Mouse (Mus musculus) forebrain, embryonic 11.5 days (tissue): ENCODE results near the gene Mef2d. TPM values are rescaled to one million over a fixed set of nuclear protein-coding genes. Genes with fewer than 3 reads are reported as not detected.

ENCODE experiments used
- ATAC-seq: fragments of 200-750 bp; cut with Nextera tagmentation; replicated peaks from 2 replicates; pipeline ENCODE4 v1.8.0; 2017; ENCODE audit warnings: moderate TSS enrichment; ENCODE audit not compliant: low FRiP score
- DNase-seq: peaks from one replicate; pipeline ENCODE4 v3.0.0-alpha.2; 2017; ENCODE audit warnings: low spot score
- H3K27ac ChIP-seq: fragments of 300-500 bp; sonication (generic); 2 replicates; pipeline ENCODE4 v1.5.1; 2014; ENCODE audit warnings: low read depth, low read length
- H3K27me3 ChIP-seq: fragments of 300-500 bp; sonication (generic); 2 replicates; pipeline ENCODE4 v1.6.1; 2014; ENCODE audit warnings: mild to moderate bottlenecking, low read length, mixed read lengths; ENCODE audit not compliant: control insufficient read depth, insufficient read depth
- H3K36me3 ChIP-seq: fragments of 300-500 bp; sonication (generic); 2 replicates; pipeline ENCODE4 v1.6.1; 2014; ENCODE audit warnings: mild to moderate bottlenecking, low read length, moderate library complexity, mixed read lengths; ENCODE audit not compliant: control insufficient read depth, insufficient read depth
- H3K4me1 ChIP-seq: fragments of 300-500 bp; sonication (generic); replicated peaks from 2 replicates; pipeline ENCODE4 v1.6.1; 2014; ENCODE audit warnings: low read length, mixed read lengths; ENCODE audit not compliant: control insufficient read depth, insufficient read depth
- H3K4me2 ChIP-seq: fragments of 300-500 bp; sonication (generic); 2 replicates; pipeline ENCODE4 v1.6.1; 2014; ENCODE audit warnings: low read depth, mild to moderate bottlenecking, low read length, moderate library complexity, mixed read lengths; ENCODE audit not compliant: severe bottlenecking
- H3K4me3 ChIP-seq: fragments of 300-500 bp; sonication (generic); 2 replicates; pipeline ENCODE4 v1.5.1; 2014; ENCODE audit warnings: low read depth, low read length
- H3K9ac ChIP-seq: fragments of 300-500 bp; sonication (generic); 2 replicates; pipeline ENCODE4 v1.6.1; 2014; ENCODE audit warnings: low read length
- H3K9me3 ChIP-seq: fragments of 300-500 bp; sonication (generic); 2 replicates; pipeline ENCODE4 v1.6.1; 2016; ENCODE audit warnings: low read length, mixed read lengths; ENCODE audit not compliant: control insufficient read depth
- WGBS: fragments of 180-500 bp; shearing (Covaris S2); extraction: QIAGEN DNeasy Blood & Tissue Kit; methylation state at CpG from one replicate; pipeline ENCODE4 v1.1.7; 2014; 5-methylcytosine and 5-hydroxymethylcytosine counted together
- polyA plus RNA-seq: library from polyadenylated mRNA; unstranded; fragments of >200 nt; fragmentation: Nextera tagmentation; extraction: Ambion mirVana; gene quantifications from 2 replicates; pipeline ENCODE4 v1.2.1, GENCODE M21; 2014

Gene Mef2d
- polyA plus RNA-seq, 1 experiment from 2014 or later: 19.7 TPM

- WGBS: 55% methylated on average over 4 of the region's 4 CpGs
- Histone ChIP-seq H3K9me3 (no peaks in the 10 kb centered on the region), H3K4me2 (peak overlapping the region; percentile 11; the same call in 1 of the 2 replicates), H3K4me1 (peaks cover 52% of the 10 kb centered on the region), H3K27ac (peak overlapping the region; percentile 46; the same call in 1 of the 2 replicates), H3K27me3 (peaks cover 10% of the 10 kb centered on the region), H3K4me3 (0 out of 2 replicates have a peak overlapping the region, but pooled peaks have one; percentile 2), H3K36me3 (no peaks in the 10 kb centered on the region), H3K9ac (peak overlapping the region; percentile 23; the same call in 1 of the 2 replicates)
- no peak for DNase-seq
- no peak for ATAC-seq
Observed at GRCm38 (mm10) chr3:88145411-88145782, 3.2 kb downstream of the Mef2d start.

- H3K27ac ChIP-seq: no peak overlapping the region
- peaks cover 5% of the 10 kb centered on the region for H3K27me3 ChIP-seq
- H3K4me2 ChIP-seq: no peak overlapping the region
- WGBS: 67% methylated on average over 5 of the region's 5 CpGs
- H3K9ac ChIP-seq: peak overlapping the region; percentile 23; the same call in 1 of the 2 replicates
- ATAC-seq (no peak), DNase-seq (no peak)
- H3K4me1 ChIP-seq: peaks cover 55% of the 10 kb centered on the region
- no peaks in the 10 kb centered on the region for H3K9me3 ChIP-seq
- H3K4me3 ChIP-seq: no peak overlapping the region
- H3K36me3 ChIP-seq: no peaks in the 10 kb centered on the region
Observed at GRCm38 (mm10) chr3:88145952-88146351, 3.8 kb downstream of the Mef2d start.

- Histone ChIP-seq H3K27ac (no peak overlapping the region), H3K4me1 (peaks cover 57% of the 10 kb centered on the region), H3K9me3 (no peaks in the 10 kb centered on the region), H3K4me3 (no peak overlapping the region), H3K9ac (peak overlapping the region; percentile 8; the same call in 1 of the 2 replicates), H3K36me3 (no peaks in the 10 kb centered on the region), H3K27me3 (no peaks in the 10 kb centered on the region), H3K4me2 (no peak overlapping the region)
- WGBS: 42% methylated on average over 5 of the region's 5 CpGs
- no peak for ATAC-seq
- no peak for DNase-seq
Observed at GRCm38 (mm10) chr3:88146376-88147112, 4.4 kb downstream of the Mef2d start.

DNA sequence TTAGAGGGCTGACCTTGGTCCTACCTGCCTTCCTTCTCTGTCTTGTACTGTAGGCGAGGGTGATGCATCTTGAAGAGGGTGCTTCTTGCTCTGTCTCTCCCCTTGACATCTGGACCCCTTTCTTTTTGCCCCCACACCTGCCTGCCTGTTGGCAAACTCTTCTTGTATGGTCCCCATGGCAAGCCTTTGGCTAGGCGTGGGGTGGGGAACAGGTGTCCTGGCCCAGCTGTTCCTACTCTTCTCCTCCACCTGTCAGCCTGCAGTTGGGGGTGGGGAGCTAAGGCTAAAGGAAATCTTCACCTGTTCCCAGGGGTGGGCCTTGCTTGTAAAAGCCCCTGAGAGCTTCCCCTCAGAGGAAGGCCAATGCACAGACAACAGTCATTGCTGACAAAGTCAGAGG, 5.3 kb downstream of the Mef2d start:
- no peak overlapping the region for H3K4me3 ChIP-seq
- no peaks in the 10 kb centered on the region for H3K9me3 ChIP-seq
- 67% methylated on average over 2 of the region's 2 CpGs for WGBS
- ATAC-seq: no peak
- H3K4me1 ChIP-seq: peaks cover 63% of the 10 kb centered on the region
- H3K27me3 ChIP-seq: no peaks in the 10 kb centered on the region
- DNase-seq: no peak
- no peak overlapping the region for H3K4me2 ChIP-seq
- no peaks in the 10 kb centered on the region for H3K36me3 ChIP-seq
- H3K9ac ChIP-seq: no peak overlapping the region
- no peak overlapping the region for H3K27ac ChIP-seq

GRCm38 (mm10) chr3:88147866-88148265, 5.7 kb downstream of the Mef2d start:
- Histone ChIP-seq H3K27ac (no peak overlapping the region), H3K9me3 (no peaks in the 10 kb centered on the region), H3K9ac (no peak overlapping the region), H3K4me3 (no peak overlapping the region), H3K36me3 (no peaks in the 10 kb centered on the region), H3K4me2 (no peak overlapping the region), H3K4me1 (peaks cover 62% of the 10 kb centered on the region), H3K27me3 (no peaks in the 10 kb centered on the region)
- ATAC-seq (no peak), DNase-seq (no peak)
- 62% methylated on average over 1 of the region's 1 CpGs for WGBS

DNA sequence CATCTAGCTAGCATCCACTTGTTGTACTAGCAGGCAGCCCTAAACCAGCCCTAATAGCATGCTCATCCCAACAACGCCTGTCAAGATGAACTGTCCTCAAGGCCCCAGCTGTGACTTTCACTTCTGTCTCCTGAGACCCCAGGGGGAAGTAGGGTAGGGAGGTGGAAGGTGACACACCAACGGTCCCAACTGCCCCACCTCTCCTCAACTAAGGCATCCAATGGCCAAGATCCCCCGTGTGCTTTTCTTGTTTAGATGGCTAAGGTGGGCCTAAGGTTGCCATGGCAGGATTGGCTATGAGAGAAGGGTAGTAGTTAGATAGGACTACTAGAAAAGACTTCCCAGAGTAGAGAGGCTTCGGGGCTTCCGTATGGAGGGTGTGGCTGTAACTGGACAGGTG, 6.2 kb downstream of the Mef2d start:
- ATAC-seq (no peak), DNase-seq (no peak)
- no peak overlapping the region for H3K27ac ChIP-seq
- peaks cover 59% of the 10 kb centered on the region for H3K4me1 ChIP-seq
- no peak overlapping the region for H3K4me2 ChIP-seq
- H3K9me3 ChIP-seq: no peaks in the 10 kb centered on the region
- no peaks in the 10 kb centered on the region for H3K27me3 ChIP-seq
- no peaks in the 10 kb centered on the region for H3K36me3 ChIP-seq
- H3K9ac ChIP-seq: no peak overlapping the region
- WGBS: 86% methylated on average over 5 of the region's 5 CpGs
- no peak overlapping the region for H3K4me3 ChIP-seq

DNA sequence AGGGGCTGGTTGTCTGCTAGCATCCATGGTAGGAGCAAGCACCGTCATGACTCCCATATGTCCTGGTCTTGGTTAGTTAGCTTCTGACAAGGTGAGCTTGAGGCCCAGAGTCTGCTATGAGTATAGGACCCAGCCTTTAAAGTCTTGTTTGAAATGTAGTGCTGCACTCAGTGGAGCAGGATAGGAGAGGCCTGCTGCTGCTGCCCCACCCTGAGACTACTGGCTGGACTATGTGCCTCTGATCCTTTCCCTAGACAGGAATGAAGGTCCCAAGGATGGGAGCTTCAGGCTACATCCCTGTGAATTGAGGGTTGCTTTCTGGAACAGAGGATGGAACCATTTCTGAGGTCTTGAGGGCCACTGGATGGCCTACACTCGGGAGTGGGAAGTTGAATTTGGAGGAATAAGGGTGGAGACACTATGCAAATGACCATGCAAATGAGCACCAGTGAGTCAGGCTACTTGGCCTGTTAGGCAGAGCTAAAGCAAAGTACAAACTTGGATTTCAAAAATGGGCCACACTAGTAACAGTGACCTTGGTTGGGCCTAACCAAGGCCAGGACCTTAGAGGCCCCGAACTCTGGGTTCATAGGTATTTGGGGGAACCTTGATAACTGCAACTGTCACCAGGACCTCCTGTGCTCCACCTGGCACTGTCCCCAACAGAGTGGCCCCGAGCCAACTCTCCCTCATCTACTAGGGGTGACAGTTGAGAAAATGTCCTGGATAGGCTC, 6.8 kb downstream of the Mef2d start:
- Histone ChIP-seq H3K4me2 (0 out of 2 replicates have a peak overlapping the region, but pooled peaks have one; percentile 31), H3K9me3 (no peaks in the 10 kb centered on the region), H3K36me3 (no peaks in the 10 kb centered on the region), H3K27me3 (no peaks in the 10 kb centered on the region), H3K9ac (no peak overlapping the region), H3K27ac (peak overlapping the region; percentile 81), H3K4me3 (no peak overlapping the region), H3K4me1 (peaks cover 56% of the 10 kb centered on the region)
- 73% methylated on average over 4 of the region's 4 CpGs for WGBS
- ATAC-seq (no peak), DNase-seq (no peak)

- peak overlapping the region; percentile 81 for H3K27ac ChIP-seq
- WGBS: 16% methylated on average over 6 of the region's 6 CpGs
- no peaks in the 10 kb centered on the region for H3K36me3 ChIP-seq
- peak overlapping the region; percentile 39 for H3K9ac ChIP-seq
- DNase-seq: no peak
- no peak for ATAC-seq
- H3K4me3 ChIP-seq: no peak overlapping the region
- peak overlapping the region; percentile 31; the same call in 1 of the 2 replicates for H3K4me2 ChIP-seq
- no peaks in the 10 kb centered on the region for H3K9me3 ChIP-seq
- no peaks in the 10 kb centered on the region for H3K27me3 ChIP-seq
- H3K4me1 ChIP-seq: peaks cover 50% of the 10 kb centered on the region
Observed at GRCm38 (mm10) chr3:88149510-88149974, 7.4 kb downstream of the Mef2d start.
